Mouse (Mus musculus) megakaryocyte, embryonic 14.5 days (primary cell): Measurements from ENCODE around the gene Tab1.

Experiments
- FLI1 ChIP-seq: IDR thresholded peaks from 2 replicates; pipeline ENCODE4 v1.6.1; 2012; ENCODE audit warnings: low read length, inconsistent platforms, mixed read lengths
- GATA1 ChIP-seq: IDR thresholded peaks from 3 replicates; pipeline ENCODE4 v1.6.1; 2012; ENCODE audit warnings: mixed read lengths, low read length, inconsistent platforms, borderline replicate concordance

- TF ChIP-seq GATA1 (no peak), FLI1 (no peak)
Measured at GRCm38 (mm10) chr15:80155707-80156106, 22.8 kb downstream of the Tab1 start.
